ENCODE assay signal across 14 mouse cellular contexts in the genomic region with DNA sequence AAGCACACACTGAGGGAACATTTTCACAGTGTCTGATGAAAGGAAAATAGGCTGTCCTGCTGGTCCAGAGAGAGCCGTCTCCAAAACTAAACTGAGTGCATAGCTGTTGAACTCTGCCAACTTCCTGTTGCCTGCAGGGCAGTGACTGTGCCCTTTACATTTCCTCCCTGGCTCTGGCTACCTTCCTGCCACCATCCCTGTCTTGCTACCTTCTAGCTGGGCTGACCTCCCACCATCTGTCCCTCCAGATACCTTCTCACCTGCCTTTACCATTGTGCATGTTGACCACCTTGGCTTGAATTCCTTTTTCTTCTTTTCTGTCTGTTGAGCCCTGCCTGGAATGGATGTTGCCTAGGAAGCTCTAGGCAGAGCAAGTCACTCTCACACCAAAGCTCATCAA.
"Had no signal": no experiment of that assay in that cellular context is flagged by ENCODE, and none has a peak within 500 bp of the region (broad histone marks: within the 10 kb centered on the region; RNA-seq: fewer than 3 reads in every experiment).

No protein-coding gene starts in this region.

- H3K4me1 ChIP-seq: limb, embryonic 15.5 days; liver, embryonic 12.5 days; midbrain, embryonic 13.5 days; neural tube, embryonic 12.5 days had no signal

- H3K27me3 ChIP-seq: limb, embryonic 15.5 days; liver, embryonic 12.5 days; midbrain, embryonic 13.5 days; neural tube, embryonic 12.5 days had no signal

- H3K9me3 ChIP-seq: limb, embryonic 15.5 days; liver, embryonic 12.5 days; midbrain, embryonic 13.5 days; neural tube, embryonic 12.5 days had no signal

- H3K4me3 ChIP-seq: limb, embryonic 15.5 days; liver, embryonic 12.5 days; midbrain, embryonic 13.5 days; neural tube, embryonic 12.5 days had no signal

- ATAC-seq: liver, embryonic 12.5 days; midbrain, embryonic 13.5 days had no signal

- H3K27ac ChIP-seq: kidney, postnatal 0 days; limb, embryonic 15.5 days; liver, embryonic 12.5 days; macrophage; midbrain, embryonic 13.5 days; neural tube, embryonic 12.5 days had no signal

- H3K9ac ChIP-seq: limb, embryonic 15.5 days; liver, embryonic 12.5 days; lung, embryonic 14.5 days; midbrain, embryonic 13.5 days; neural tube, embryonic 12.5 days had no signal

- DNase-seq: kidney, adult 9 months; kidney, postnatal 36 days; layer of hippocampus, adult 9-11 months; layer of hippocampus, postnatal 36 days; lung, embryonic 14.5 days; lung, postnatal 14 days; right cerebral cortex, postnatal 14 days; thymus, postnatal 36 days had no signal

- H3K4me2 ChIP-seq: limb, embryonic 15.5 days; liver, embryonic 12.5 days; lung, embryonic 14.5 days; midbrain, embryonic 13.5 days; neural tube, embryonic 12.5 days had no signal

- H3K36me3 ChIP-seq: limb, embryonic 15.5 days; liver, embryonic 12.5 days; midbrain, embryonic 13.5 days; neural tube, embryonic 12.5 days had no signal
